Mouse (Mus musculus) myocyte (in vitro differentiated cells): ENCODE data around the gene Catsper4. TPM values are rescaled to one million over a fixed set of nuclear protein-coding genes. Genes with fewer than 3 reads are reported as not detected.

Experiments
- H3K27me3 ChIP-seq: one replicate; pipeline ENCODE4 v1.6.1; 2011; ENCODE audit not compliant: control insufficient read depth, insufficient read depth, insufficient read length
- H3K36me3 ChIP-seq: one replicate; pipeline ENCODE4 v1.6.1; 2011; ENCODE audit not compliant: control insufficient read depth, insufficient read depth
- H3K4me2 ChIP-seq: one replicate; pipeline ENCODE4 v1.6.1; 2011; ENCODE audit warnings: low read depth, control low read depth
- H3K4me3 ChIP-seq: one replicate; pipeline ENCODE4 v1.5.1; 2011; ENCODE audit warnings: mild to moderate bottlenecking, control low read depth, moderate library complexity
- H3K79me2 ChIP-seq: one replicate; pipeline ENCODE4 v1.6.1; 2011; ENCODE audit not compliant: control insufficient read depth, insufficient read depth
- H3ac ChIP-seq: one replicate; pipeline ENCODE4 v1.6.1; 2011; ENCODE audit not compliant: control insufficient read depth, insufficient read length
- CEBPB ChIP-seq: IDR thresholded peaks from 2 replicates; pipeline ENCODE4 v1.6.1; 2011; ENCODE audit warnings: mild to moderate bottlenecking, moderate library complexity; ENCODE audit not compliant: poor library complexity, insufficient read depth, severe bottlenecking
- E2F4 ChIP-seq: IDR thresholded peaks from one replicate; pipeline ENCODE4 v1.6.1; 2011; ENCODE audit warnings: mild to moderate bottlenecking, control low read depth, moderate library complexity; ENCODE audit not compliant: insufficient read depth
- MAX ChIP-seq: IDR thresholded peaks from one replicate; pipeline ENCODE4 v1.6.1; 2011; ENCODE audit warnings: low read depth, mild to moderate bottlenecking, control low read depth
- MYOD1 ChIP-seq, 3 experiments: IDR thresholded peaks; one replicate each; pipeline ENCODE4 v1.6.1; 2011; ENCODE audit warnings: control low read depth in 2 of 3, low read depth in 2 of 3, mild to moderate bottlenecking in 2 of 3, moderate library complexity in 1 of 3; ENCODE audit not compliant: insufficient read length in 2 of 3, control insufficient read depth in 1 of 3
- MYOG ChIP-seq, 3 experiments: IDR thresholded peaks; one replicate each; pipeline ENCODE4 v1.6.1; 2011; ENCODE audit warnings: control low read depth in 2 of 3, low read depth in 2 of 3, mild to moderate bottlenecking in 2 of 3; ENCODE audit not compliant: insufficient read length in 2 of 3, control insufficient read depth in 1 of 3, insufficient read depth in 1 of 3
- POLR2A ChIP-seq: IDR thresholded peaks from one replicate; pipeline ENCODE4 v1.6.1; 2011; ENCODE audit warnings: low read depth, mild to moderate bottlenecking, control low read depth, moderate library complexity; ENCODE audit not compliant: insufficient read length
- POLR2AphosphoS2 ChIP-seq: IDR thresholded peaks from one replicate; pipeline ENCODE4 v1.6.1; 2011; ENCODE audit warnings: low read depth, control low read depth; ENCODE audit not compliant: insufficient read length
- REST ChIP-seq: IDR thresholded peaks from one replicate; pipeline ENCODE4 v1.6.1; 2011; ENCODE audit warnings: mild to moderate bottlenecking, control low read depth, moderate library complexity; ENCODE audit not compliant: insufficient read depth, insufficient read length
- SRF ChIP-seq: IDR thresholded peaks from one replicate; pipeline ENCODE4 v1.6.1; 2011; ENCODE audit warnings: low read depth; ENCODE audit not compliant: control insufficient read depth, insufficient read length
- TCF12 ChIP-seq: IDR thresholded peaks from one replicate; pipeline ENCODE4 v1.6.1; 2011; ENCODE audit warnings: mild to moderate bottlenecking, control low read depth; ENCODE audit not compliant: poor library complexity, insufficient read depth, severe bottlenecking
- TCF3 ChIP-seq: IDR thresholded peaks from one replicate; pipeline ENCODE4 v1.6.1; 2011; ENCODE audit warnings: low read depth, control low read depth; ENCODE audit not compliant: insufficient read length
- USF1 ChIP-seq: IDR thresholded peaks from one replicate; pipeline ENCODE4 v1.6.1; 2011; ENCODE audit warnings: low read depth, mild to moderate bottlenecking, control low read depth, moderate library complexity
- polyA plus RNA-seq: library from polyadenylated mRNA; unstranded; fragments of >200 nt; fragmentation: generic; extraction: Trizol; gene quantifications from one replicate; pipeline ENCODE4 v1.2.1, GENCODE M21; 2012; ENCODE audit warnings: missing spikeins

Gene Catsper4
- polyA plus RNA-seq, 1 experiment = not detected

- H3K4me2 ChIP-seq = peak overlapping the region; percentile 8
- H3K27me3 ChIP-seq = peaks cover 73% of the 10 kb centered on the region
- no peak for TF ChIP-seq USF1
- no peak for TF ChIP-seq POLR2A
- TF ChIP-seq MYOG (IDR thresholded peaks at IDR 0.05; ENCODE audit: control insufficient read depth in 1 of 3, insufficient read depth in 1 of 3, insufficient read length in 2 of 3, low read depth in 2 of 3) = no peak
- TF ChIP-seq REST = no peak
- no peak for TF ChIP-seq E2F4
- no peak for TF ChIP-seq CEBPB
- TF ChIP-seq TCF3 = no peak
- no peak for TF ChIP-seq POLR2AphosphoS2
- TF ChIP-seq TCF12 = no peak
- TF ChIP-seq MAX = no peak
- no peaks in the 10 kb centered on the region for H3K36me3 ChIP-seq
- H3K4me3 ChIP-seq = no peak overlapping the region
- no peak overlapping the region for H3ac ChIP-seq
- no peaks in the 10 kb centered on the region for H3K79me2 ChIP-seq
Measured at GRCm38 (mm10) chr4:134250930-134251240, 23.7 kb upstream of the Catsper4 start.

GRCm38 (mm10) chr4:134250116-134250929 is 23.1 kb upstream of the Catsper4 start:
- TF ChIP-seq TCF3 (no peak), POLR2AphosphoS2 (no peak), SRF (no peak), MAX (no peak), E2F4 (no peak), MYOD1 (IDR thresholded peaks at IDR 0.05; ENCODE audit: control insufficient read depth in 1 of 3, insufficient read length in 2 of 3, low read depth in 2 of 3) (no peak), REST (no peak), USF1 (no peak), MYOG (IDR thresholded peaks at IDR 0.05; ENCODE audit: control insufficient read depth in 1 of 3, insufficient read depth in 1 of 3, insufficient read length in 2 of 3, low read depth in 2 of 3) (no peak), TCF12 (no peak), CEBPB (no peak), POLR2A (no peak)
- no peak overlapping the region for H3ac ChIP-seq
- H3K36me3 ChIP-seq = no peaks in the 10 kb centered on the region
- H3K79me2 ChIP-seq = no peaks in the 10 kb centered on the region
- H3K27me3 ChIP-seq = peaks cover 73% of the 10 kb centered on the region
- H3K4me2 ChIP-seq = peak overlapping the region; percentile 34
- no peak overlapping the region for H3K4me3 ChIP-seq

- TF ChIP-seq REST = no peak
- TF ChIP-seq MAX = no peak
- no peak for TF ChIP-seq POLR2A
- TF ChIP-seq MYOD1 (IDR thresholded peaks at IDR 0.05; ENCODE audit: control insufficient read depth in 1 of 3, insufficient read length in 2 of 3, low read depth in 2 of 3) = no peak
- TF ChIP-seq TCF3 = no peak
- no peak for TF ChIP-seq CEBPB
- H3ac ChIP-seq = no peak overlapping the region
- H3K4me3 ChIP-seq = no peak overlapping the region
- no peaks in the 10 kb centered on the region for H3K79me2 ChIP-seq
- no peaks in the 10 kb centered on the region for H3K36me3 ChIP-seq
- H3K4me2 ChIP-seq = peak overlapping the region; percentile 34
- peaks cover 68% of the 10 kb centered on the region for H3K27me3 ChIP-seq
Measured at GRCm38 (mm10) chr4:134249651-134250050, 22.5 kb upstream of the Catsper4 start.

GRCm38 (mm10) chr4:134246719-134247258 is 19.6 kb upstream of the Catsper4 start, which contains the start of gene Gm30191:
Gm30191 (plus strand) TSS chr4:134246935.
- Histone ChIP-seq H3ac (peak within 1 kb of the TSS; percentile 34), H3K4me3 (peak within 1 kb of the TSS; percentile 44), H3K36me3 (no peaks in the 10 kb centered on the region), H3K79me2 (no peaks in the 10 kb centered on the region), H3K4me2 (peak within 1 kb of the TSS; percentile 93), H3K27me3 (peaks cover 40% of the 10 kb centered on the region)
- TF ChIP-seq POLR2A (no peak), TCF12 (no peak), E2F4 (no peak), MYOD1 (IDR thresholded peaks at IDR 0.05; ENCODE audit: control insufficient read depth in 1 of 3, insufficient read length in 2 of 3, low read depth in 2 of 3) (no peak), REST (no peak), SRF (no peak), MAX (no peak), CEBPB (no peak), USF1 (no peak), POLR2AphosphoS2 (no peak), MYOG (IDR thresholded peaks at IDR 0.05; ENCODE audit: control insufficient read depth in 1 of 3, insufficient read depth in 1 of 3, insufficient read length in 2 of 3, low read depth in 2 of 3) (no peak)
